Mouse (Mus musculus): ENCODE measurements around the gene Ros1. TPM values are rescaled to one million over a fixed set of nuclear protein-coding genes. Genes with fewer than 3 reads are reported as not detected.

The Ros1 gene
- total RNA-seq, 2 experiments from 2014 or later: 0.09 to 0.10 TPM

DNA sequence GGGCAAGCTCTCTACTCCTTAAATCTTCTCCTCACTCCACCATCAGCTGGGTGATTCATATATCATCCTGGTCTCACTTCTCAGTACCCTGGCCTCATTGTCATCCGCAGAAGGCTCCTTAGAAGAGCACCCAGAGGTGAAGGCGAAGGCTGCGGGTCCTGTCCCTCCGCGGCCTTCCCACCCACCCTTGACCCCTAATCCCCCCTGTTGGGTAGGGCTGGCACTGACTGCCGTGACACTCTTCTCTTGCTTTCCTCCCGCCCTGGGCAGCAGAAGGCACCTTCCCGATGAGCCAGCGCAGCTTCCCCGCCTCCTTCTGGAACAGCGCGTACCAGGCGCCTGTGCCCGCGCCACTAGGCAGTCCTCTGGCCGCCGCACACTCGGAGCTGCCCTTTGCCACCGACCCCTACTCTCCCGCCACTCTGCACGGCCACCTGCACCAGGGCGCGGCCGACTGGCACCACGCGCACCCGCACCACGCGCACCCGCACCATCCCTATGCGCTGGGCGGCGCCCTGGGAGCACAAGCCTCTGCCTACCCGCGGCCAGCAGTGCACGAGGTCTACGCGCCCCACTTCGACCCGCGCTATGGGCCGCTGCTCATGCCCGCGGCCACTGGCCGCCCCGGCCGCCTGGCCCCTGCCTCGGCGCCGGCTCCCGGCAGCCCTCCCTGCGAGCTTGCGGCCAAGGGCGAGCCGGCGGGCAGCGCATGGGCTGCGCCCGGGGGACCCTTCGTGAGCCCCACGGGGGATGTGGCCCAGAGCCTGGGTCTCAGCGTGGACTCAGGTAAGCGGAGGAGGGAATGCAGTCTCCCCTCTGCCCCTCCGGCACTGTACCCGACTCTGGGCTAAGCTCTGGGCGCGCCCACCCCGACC is 167.6 kb downstream of the Ros1 start:
- no peak for DNase-seq
- intact Hi-C loops (cut with DNase I; ENCODE audit: low total_unique reads): no loop called here

DNA sequence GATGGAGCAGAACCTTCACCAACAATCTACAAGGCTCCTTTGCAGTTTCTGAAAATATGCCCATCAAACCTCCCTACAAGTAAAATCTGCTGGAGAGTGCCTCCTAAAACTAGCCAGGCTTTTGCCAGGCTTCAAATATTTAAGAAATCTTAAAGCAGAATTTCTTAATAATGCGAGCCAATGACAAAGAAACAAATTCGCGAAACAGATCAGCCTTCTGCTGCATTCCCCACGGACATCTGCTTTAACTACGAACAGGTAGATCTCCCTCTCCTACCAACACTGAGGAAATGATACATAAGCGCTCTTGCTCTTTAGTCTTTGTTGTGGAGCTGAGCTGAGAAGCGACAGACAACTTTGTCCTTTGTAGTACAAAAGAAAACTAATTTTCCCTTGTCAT is 169.2 kb downstream of the Ros1 start:
- intact Hi-C loops (cut with DNase I; ENCODE audit: low total_unique reads): no loop called here
- DNase-seq: no peak

DNA sequence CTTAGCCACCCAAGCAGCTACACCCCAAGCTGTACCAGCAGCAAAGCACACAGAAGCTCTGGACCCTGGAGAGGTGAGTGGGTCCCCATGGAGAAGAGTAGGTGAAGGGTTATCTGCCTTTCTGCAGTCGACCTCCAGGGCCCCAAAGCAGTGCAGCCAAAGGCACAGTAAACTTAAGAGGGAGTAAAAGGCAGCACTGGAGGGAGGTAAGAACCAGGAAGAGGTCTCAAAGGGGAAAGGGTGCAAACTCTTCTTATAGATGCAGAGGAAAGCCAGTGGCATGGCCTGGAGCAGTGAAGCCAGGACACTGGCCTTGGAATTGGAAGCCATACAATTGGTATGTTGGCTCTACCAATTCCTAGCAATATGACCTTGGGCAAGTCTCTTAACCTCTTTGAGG is 169.8 kb downstream of the Ros1 start:
- intact Hi-C loops (cut with DNase I; ENCODE audit: low total_unique reads): no loop called here
- no peak for DNase-seq

DNA sequence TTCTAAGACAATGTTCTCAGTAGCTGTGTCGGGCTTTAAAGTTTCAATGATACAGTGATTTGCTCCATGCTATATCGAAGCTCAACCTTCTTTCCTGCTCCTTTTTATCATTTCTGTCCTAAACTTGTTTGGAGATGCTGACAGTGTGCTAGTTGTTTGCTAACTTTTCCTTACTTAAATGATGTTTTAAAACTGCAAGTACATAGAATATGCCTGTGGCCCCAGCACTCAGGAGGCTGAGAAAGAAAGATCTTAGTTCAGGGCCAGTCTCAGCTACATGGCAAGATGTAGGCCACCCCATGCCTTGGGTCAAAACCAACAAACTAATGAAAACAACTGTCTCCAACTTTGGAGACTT is 171.0 kb downstream of the Ros1 start:
- intact Hi-C loops (cut with DNase I; ENCODE audit: low total_unique reads): no loop called here
- no peak for DNase-seq

DNA sequence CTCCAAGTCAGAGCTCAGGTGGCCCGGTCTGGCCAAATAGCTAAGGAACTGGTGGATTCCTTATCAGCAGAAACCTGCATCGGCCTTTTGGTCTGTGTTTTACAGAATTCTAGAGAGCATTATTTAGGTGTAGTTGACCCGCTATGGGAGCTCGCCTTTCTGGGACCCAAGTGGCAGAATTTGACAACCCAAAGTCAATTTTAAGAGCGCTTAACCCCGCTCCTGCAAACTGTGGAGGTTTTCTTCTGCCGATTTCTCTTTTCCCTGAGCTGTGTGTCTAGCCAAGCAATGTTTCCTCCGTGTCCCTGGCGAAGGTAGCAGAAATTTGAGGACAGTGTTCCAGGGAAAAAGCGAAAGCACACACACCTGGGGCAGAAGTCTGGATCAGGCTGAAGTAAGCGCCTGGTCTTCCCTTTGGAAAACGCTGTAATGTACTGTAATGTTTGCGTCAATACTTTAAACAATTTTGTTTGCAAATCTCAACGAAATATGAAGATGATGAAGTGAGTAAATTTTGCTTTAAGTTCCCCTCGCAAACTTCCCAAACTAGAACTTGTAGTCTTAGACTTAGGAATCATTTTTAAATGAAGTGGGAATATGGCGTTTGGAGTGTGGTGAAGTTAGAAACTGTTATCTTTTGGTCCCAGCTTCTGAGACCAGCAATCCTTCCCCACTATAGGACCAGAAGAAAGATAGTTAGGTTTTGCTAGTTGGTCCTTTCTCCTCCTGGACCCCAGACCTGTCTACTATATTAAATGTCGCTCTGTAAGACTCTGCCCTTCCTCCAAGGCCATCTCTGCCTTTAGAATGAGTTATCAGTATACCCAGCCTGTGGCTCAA is 171.6 kb downstream of the Ros1 start:
- intact Hi-C loops (cut with DNase I; ENCODE audit: low total_unique reads): no loop called here
- DNase-seq: no peak

DNA sequence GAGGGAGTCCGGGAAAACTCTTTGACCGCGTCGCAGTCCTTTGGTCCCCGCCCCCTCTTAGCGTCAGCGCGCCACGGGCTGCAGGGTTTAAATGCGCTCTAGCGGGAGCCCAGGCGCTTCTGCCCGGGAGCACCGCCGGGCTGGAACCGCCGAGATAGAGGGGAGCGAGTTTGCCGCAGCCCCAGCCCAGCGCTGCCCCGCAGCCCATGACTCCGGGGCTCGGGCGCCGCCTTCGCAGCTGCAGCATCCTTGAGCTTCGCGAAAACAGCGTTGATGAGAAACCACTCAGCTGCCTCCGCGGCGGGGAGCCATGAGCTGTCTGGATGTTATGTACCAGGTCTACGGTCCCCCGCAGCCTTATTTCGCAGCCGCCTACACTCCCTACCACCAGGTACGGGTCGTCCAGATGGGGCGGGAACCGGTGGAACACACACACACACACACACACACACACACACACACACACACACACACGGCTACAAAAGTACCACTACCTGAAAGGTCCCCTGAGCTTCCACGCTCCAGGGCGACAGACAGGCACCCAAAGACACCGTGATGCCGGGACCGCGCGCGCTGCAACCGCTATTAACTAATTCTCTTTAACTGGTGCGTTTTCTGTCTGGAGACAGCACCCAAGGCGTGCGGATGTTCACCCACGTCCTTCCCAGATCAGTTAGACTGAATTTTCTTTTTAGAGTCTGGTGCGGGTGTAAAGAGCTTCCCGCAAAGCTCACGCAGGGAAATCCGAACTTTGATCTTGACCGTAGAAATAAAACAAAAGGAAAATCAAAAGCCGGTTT is 172.4 kb downstream of the Ros1 start, which contains the start of gene Vgll2:
Gene Vgll2, plus strand, starts transcription at position 90 of the 800 bp plus-strand sequence.
- intact Hi-C loops (cut with DNase I; ENCODE audit: low total_unique reads): no loop called here
- peak; percentile 59 for DNase-seq

DNA sequence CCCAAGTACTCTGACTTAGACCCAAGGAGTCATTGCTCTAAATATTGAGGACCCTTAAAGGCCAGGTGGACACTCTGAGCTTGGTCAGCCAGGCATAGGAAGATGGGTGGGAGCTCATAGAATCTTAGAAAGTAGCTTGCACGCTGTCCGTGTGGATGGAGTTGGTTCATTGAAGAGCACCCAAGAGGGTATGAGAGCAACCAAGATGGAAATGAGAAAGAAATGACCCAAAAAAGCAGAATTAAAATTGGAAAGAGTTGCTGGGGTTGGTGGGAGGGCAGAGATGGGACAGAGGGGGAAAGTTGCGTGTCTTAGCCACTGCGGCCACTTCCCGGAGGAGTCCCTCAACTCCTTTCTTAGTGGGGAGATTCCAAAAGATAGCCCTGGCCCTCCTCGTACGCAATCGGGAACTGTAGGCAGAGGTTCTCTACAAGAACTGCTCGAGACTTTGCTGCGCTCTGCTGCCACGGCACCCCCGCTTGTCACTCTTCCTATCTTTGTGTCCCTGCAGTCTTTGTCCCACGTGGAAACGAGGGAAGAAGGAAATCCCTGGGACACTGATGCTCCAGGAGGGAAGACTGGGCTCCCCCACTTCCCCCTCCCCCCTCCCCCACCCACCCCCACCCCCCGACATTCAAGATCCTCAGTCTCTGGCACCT is 173.2 kb downstream of the Ros1 start:
- no peak for DNase-seq
- intact Hi-C loops (cut with DNase I; ENCODE audit: low total_unique reads): no loop called here

DNA sequence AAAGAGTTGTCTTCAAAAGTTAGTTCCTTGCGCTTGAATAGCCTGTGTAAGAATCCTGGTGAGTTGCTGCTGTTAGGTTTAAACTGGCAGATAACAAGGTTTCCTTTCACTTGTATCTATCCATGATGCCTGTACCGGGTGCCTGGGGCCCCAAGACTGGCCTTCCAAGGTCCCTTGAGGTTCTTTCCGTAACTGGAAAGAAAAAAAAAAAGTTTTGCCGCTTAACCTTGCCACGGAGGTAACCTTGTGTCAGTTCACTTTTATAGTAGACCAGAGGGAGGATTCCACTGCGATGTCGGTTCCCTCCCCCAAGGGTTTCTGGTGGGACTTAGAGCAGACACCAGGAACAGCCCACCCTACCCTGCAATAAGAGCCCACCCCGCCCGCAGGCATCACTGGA is 173.8 kb downstream of the Ros1 start:
- intact Hi-C loops (cut with DNase I; ENCODE audit: low total_unique reads): no loop called here
- DNase-seq: no peak

DNA sequence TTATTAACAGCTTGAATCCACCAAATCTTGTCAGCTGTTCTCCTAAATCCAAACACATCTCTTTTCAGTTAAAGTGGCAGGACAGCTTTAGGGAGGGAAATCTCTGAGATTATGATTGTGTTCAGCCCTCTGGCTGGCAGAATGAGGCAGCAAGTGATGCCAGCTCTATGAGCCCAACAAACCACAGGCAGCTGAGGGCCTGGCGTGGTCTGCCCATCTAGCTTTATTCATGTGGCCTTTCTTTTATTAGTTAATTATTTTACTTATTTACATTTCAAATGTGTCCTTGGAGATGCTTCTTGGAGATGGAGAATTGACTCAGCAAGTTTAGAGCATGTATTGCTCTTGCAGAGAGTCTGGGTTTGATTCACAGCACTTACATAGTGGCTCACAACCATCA is 176.6 kb downstream of the Ros1 start:
- intact Hi-C loops (cut with DNase I; ENCODE audit: low total_unique reads): no loop called here
- no peak for DNase-seq

Small RNA genes within 50 kb of the gene (microRNA-seq; reads per million reads assigned to microRNA genes)
- gene Gm24084: 0 reads per million in 2 experiments

Other genes with a start within 250 kb of the Ros1 start
- gene Vgll2, start 172.7 kb downstream of the Ros1 start, total RNA-seq (2021): 10 to 100 TPM; 52.9 to 56.3 TPM
- 1 to 10 TPM; 2.5 to 3.2 TPM for gene Dcbld1, start 38.4 kb upstream of the Ros1 start, total RNA-seq (2021)
- not detected for gene Gm26741, start 163.5 kb upstream of the Ros1 start, total RNA-seq (2021)
- gene Gopc, start 186.9 kb upstream of the Ros1 start, total RNA-seq (2021): 10 to 100 TPM; 10.4 to 11.3 TPM
- gene Nepn, start 193.7 kb upstream of the Ros1 start, total RNA-seq (2021): not detected
- 10 to 100 TPM; 16.1 to 17.5 TPM for gene Nus1, start 222.3 kb upstream of the Ros1 start, total RNA-seq (2021)

Measured in gastrocnemius, postnatal 14 days (tissue).